Mouse (Mus musculus): ENCODE measurements at regions not wholly inside any gene's neighbourhood (a gene's known extent, or its start where the extent isn't known, plus 50 kb on each side); places are given as distances from the start of the nearest gene placed in this dataset.

DNA sequence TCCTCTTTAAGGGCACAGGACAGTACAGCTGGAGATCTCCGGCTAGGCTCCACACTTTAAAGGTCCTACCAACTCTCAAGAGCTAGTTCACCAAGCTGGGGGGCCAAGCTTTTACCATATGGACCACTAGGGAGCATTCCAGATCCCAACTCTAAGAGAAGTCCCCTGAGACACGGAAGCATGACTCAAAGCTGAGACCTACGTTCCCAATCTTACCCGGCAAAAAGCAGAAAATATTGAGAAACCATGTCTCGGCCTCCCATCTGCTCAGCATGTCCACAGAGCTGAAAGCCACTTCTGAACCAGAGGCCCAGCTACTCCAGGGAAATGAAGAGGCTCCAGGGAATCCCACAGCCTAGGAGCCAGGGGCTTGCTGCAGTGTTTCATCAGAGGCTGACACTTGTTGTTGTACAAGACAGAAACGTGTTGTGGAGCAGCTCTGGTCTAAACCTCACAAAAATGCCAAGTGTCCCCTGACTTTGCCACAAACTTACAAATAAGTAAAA, 194.6 kb upstream of the Jarid2 start:
- TF ChIP-seq CTCF (IDR thresholded peaks at IDR 0.05; ENCODE audit: insufficient read depth, low read length) (no peak), POLR2A (IDR thresholded peaks at IDR 0.05; ENCODE audit: borderline replicate concordance, extremely low read depth, low read depth, low read length) (no peak)

Measured in lung, adult 2 months (tissue).